Mouse (Mus musculus): Measurements from ENCODE around the gene Gm2000. TPM values are rescaled to one million over a fixed set of nuclear protein-coding genes. Genes with fewer than 3 reads are reported as not detected.

The Gm2000 gene
- total and polyA plus RNA-seq, 3 experiments = 475 to 2,494 (median 1,655) TPM

- in situ Hi-C loops (cut with MboI; ENCODE audit: low pct_ligation_motif_present, low pct_unique_long_range_greater_than_20kb, low sequenced_read_pairs) (no loop called here), dilution Hi-C loops (cut with MboI; ENCODE audit: extremely low pct_ligation_motif_present, extremely low pct_unique_long_range_greater_than_20kb, low sequenced_read_pairs) (no loop called here)
- Histone ChIP-seq H3K4me2 (ENCODE audit: insufficient read depth, low read depth, poor library complexity, severe bottlenecking) (no peak overlapping the region), H3K79me2 (replicated peaks; ENCODE audit: control insufficient read depth, extremely low read depth, insufficient read depth, poor library complexity, severe bottlenecking) (no peaks in the 10 kb centered on the region; the same call in 1 of the 2 replicates), H3K27me3 (replicated peaks) (no peaks in the 10 kb centered on the region), H3K4me3 (replicated peaks in 1 of 3; ENCODE audit: low read depth in 2 of 3, low read length in 2 of 3, poor library complexity in 1 of 3) (no peak overlapping the region), H3K9ac (ENCODE audit: insufficient read depth, low read depth) (no peak overlapping the region), H3K9me3 (replicated peaks; ENCODE audit: low read length) (peaks cover 5% of the 10 kb centered on the region), H3K4me1 (ENCODE audit: control insufficient read depth in 1 of 2, insufficient read depth in 2 of 2) (peaks cover 0 to 15% of the 10 kb centered on the region in 2 experiments; a peak in 2 of 4 replicates), H3K36me3 (replicated peaks in 1 of 2; ENCODE audit: control insufficient read depth in 1 of 2, insufficient read depth in 1 of 2, low read length in 1 of 2) (no peaks in the 10 kb centered on the region), H3K27ac (ENCODE audit: insufficient read depth, low read depth) (no peak overlapping the region)
- no peak for DNase-seq (ENCODE audit: extremely low read depth)
- no peak for TF ChIP-seq KAT2A (IDR thresholded peaks at IDR 0.05; ENCODE audit: insufficient replicate concordance, low read length)
- TF ChIP-seq ZKSCAN1 (IDR thresholded peaks at IDR 0.05; ENCODE audit: borderline replicate concordance, low read depth, low read length) = no peak
- TF ChIP-seq MEF2A (IDR thresholded peaks at IDR 0.05; ENCODE audit: borderline replicate concordance, low read depth, low read length) = no peak
- TF ChIP-seq MAFK (IDR thresholded peaks at IDR 0.05; ENCODE audit: insufficient replicate concordance, low read length) = no peak
- TF ChIP-seq CHD1 (IDR thresholded peaks at IDR 0.05; ENCODE audit: low read depth, low read length) = no peak
These were observed 25.0 kb upstream of the Gm2000 start for GRCm38 (mm10) chr1:156340847-156341246.

- H3K9me3 ChIP-seq (replicated peaks; ENCODE audit: low read length) = peaks cover 2% of the 10 kb centered on the region
- no peak overlapping the region for H3K4me2 ChIP-seq (ENCODE audit: insufficient read depth, low read depth, poor library complexity, severe bottlenecking)
- H3K4me3 ChIP-seq (replicated peaks in 1 of 3; ENCODE audit: low read depth in 2 of 3, low read length in 2 of 3, poor library complexity in 1 of 3) = no peak overlapping the region
- H3K27ac ChIP-seq (ENCODE audit: insufficient read depth, low read depth) = no peak overlapping the region
- in situ Hi-C loops (cut with MboI; ENCODE audit: low pct_ligation_motif_present, low pct_unique_long_range_greater_than_20kb, low sequenced_read_pairs) (no loop called here), dilution Hi-C loops (cut with MboI; ENCODE audit: extremely low pct_ligation_motif_present, extremely low pct_unique_long_range_greater_than_20kb, low sequenced_read_pairs) (no loop called here)
- TF ChIP-seq SMC3 (IDR thresholded peaks at IDR 0.05; ENCODE audit: low read depth, low read length) = no peak
- TF ChIP-seq CHD1 (IDR thresholded peaks at IDR 0.05; ENCODE audit: low read depth, low read length) = no peak
- TF ChIP-seq ELF1 (IDR thresholded peaks at IDR 0.05; ENCODE audit: low read depth, low read length) = no peak
- no peak for TF ChIP-seq RCOR1 (conservative IDR thresholded peaks at IDR 0.05; ENCODE audit: low read depth, low read length)
- no peak for TF ChIP-seq PAX5 (IDR thresholded peaks at IDR 0.05; ENCODE audit: low read length)
- TF ChIP-seq USF1 (IDR thresholded peaks at IDR 0.05; ENCODE audit: low read depth, low read length) = no peak
- no peak for TF ChIP-seq RAD21 (IDR thresholded peaks at IDR 0.05; ENCODE audit: low read depth, low read length)
- H3K4me1 ChIP-seq (ENCODE audit: control insufficient read depth in 1 of 2, insufficient read depth in 2 of 2) = peaks cover 0 to 20% of the 10 kb centered on the region in 2 experiments; a peak in 2 of 4 replicates
- H3K36me3 ChIP-seq (replicated peaks in 1 of 2; ENCODE audit: control insufficient read depth in 1 of 2, insufficient read depth in 1 of 2, low read length in 1 of 2) = no peaks in the 10 kb centered on the region
- DNase-seq (ENCODE audit: extremely low read depth) = no peak
- H3K27me3 ChIP-seq (replicated peaks) = no peaks in the 10 kb centered on the region
- H3K79me2 ChIP-seq (replicated peaks; ENCODE audit: control insufficient read depth, extremely low read depth, insufficient read depth, poor library complexity, severe bottlenecking) = no peaks in the 10 kb centered on the region; the same call in 1 of the 2 replicates
- no peak overlapping the region for H3K9ac ChIP-seq (ENCODE audit: insufficient read depth, low read depth)
These were observed 21.4 kb upstream of the Gm2000 start for GRCm38 (mm10) chr1:156344433-156344832.

GRCm38 (mm10) chr1:156345633-156346032 is 20.2 kb upstream of the Gm2000 start:
- Histone ChIP-seq H3K79me2 (replicated peaks; ENCODE audit: control insufficient read depth, extremely low read depth, insufficient read depth, poor library complexity, severe bottlenecking) (no peaks in the 10 kb centered on the region), H3K4me3 (replicated peaks in 1 of 3; ENCODE audit: low read depth in 2 of 3, low read length in 2 of 3, poor library complexity in 1 of 3) (no peak overlapping the region), H3K9ac (ENCODE audit: insufficient read depth, low read depth) (no peak overlapping the region), H3K4me2 (ENCODE audit: insufficient read depth, low read depth, poor library complexity, severe bottlenecking) (no peak overlapping the region), H3K4me1 (ENCODE audit: control insufficient read depth in 1 of 2, insufficient read depth in 2 of 2) (peaks cover 0 to 20% of the 10 kb centered on the region in 2 experiments; a peak in 2 of 4 replicates), H3K36me3 (replicated peaks in 1 of 2; ENCODE audit: control insufficient read depth in 1 of 2, insufficient read depth in 1 of 2, low read length in 1 of 2) (no peaks in the 10 kb centered on the region), H3K27ac (ENCODE audit: insufficient read depth, low read depth) (no peak overlapping the region), H3K27me3 (replicated peaks) (no peaks in the 10 kb centered on the region), H3K9me3 (replicated peaks; ENCODE audit: low read length) (peaks cover 2% of the 10 kb centered on the region)
- in situ Hi-C loops (cut with MboI; ENCODE audit: low pct_ligation_motif_present, low pct_unique_long_range_greater_than_20kb, low sequenced_read_pairs) (no loop called here), dilution Hi-C loops (cut with MboI; ENCODE audit: extremely low pct_ligation_motif_present, extremely low pct_unique_long_range_greater_than_20kb, low sequenced_read_pairs) (no loop called here)
- no peak for TF ChIP-seq ZC3H11A (IDR thresholded peaks at IDR 0.05; ENCODE audit: low read depth, low read length)
- TF ChIP-seq NELFE (IDR thresholded peaks at IDR 0.05; ENCODE audit: low read depth, low read length) = no peak
- no peak for TF ChIP-seq MAZ (IDR thresholded peaks at IDR 0.05; ENCODE audit: low read depth, low read length)
- no peak for TF ChIP-seq PAX5 (IDR thresholded peaks at IDR 0.05; ENCODE audit: low read length)
- TF ChIP-seq JUN (IDR thresholded peaks at IDR 0.05; ENCODE audit: insufficient read depth, low read depth, low read length) = no peak
- DNase-seq (ENCODE audit: extremely low read depth) = no peak

All from CH12.LX (cell line).